Mouse (Mus musculus): ENCODE measurements around the gene Rbmxl2.

The Rbmxl2 gene

GRCm38 (mm10) chr7:107209204-107209860 is at the start of gene Rbmxl2:
Gene Rbmxl2 (plus strand): TSS chr7:107209445.
- DNase-seq (ENCODE audit: low spot score): no peak

GRCm38 (mm10) chr7:107166690-107167089 is 42.6 kb upstream of the Rbmxl2 start, which contains the start of gene Nlrp14:
Gene Nlrp14 (plus strand): TSS chr7:107166990.
- DNase-seq (ENCODE audit: low spot score): no peak

- no peak for DNase-seq (ENCODE audit: low spot score)
These were observed 28.8 kb upstream of the Rbmxl2 start for GRCm38 (mm10) chr7:107180406-107180805.

DNA sequence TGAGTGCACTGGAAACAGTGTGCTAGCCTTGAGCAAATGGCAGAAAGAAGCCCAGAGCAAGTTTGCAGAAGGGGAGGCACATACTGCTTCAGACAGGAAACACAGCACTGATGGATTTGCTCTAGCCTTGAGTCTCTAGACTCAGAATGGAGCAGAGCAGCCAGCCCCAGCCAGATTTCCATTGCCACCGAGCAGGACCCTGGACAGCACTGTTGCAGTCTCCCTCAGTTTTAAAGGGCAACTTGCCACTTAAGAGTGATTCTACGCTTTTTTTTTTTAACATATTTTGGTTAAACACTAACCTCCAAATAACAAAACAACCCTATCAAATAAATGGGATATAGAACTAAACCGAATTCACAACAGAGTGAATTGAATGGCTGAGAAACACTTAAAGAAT is 7.4 kb upstream of the Rbmxl2 start:
- DNase-seq (ENCODE audit: low spot score): no peak

- no peak for DNase-seq (ENCODE audit: low spot score)
These were observed 1.4 kb upstream of the Rbmxl2 start for GRCm38 (mm10) chr7:107207843-107208242.

DNA sequence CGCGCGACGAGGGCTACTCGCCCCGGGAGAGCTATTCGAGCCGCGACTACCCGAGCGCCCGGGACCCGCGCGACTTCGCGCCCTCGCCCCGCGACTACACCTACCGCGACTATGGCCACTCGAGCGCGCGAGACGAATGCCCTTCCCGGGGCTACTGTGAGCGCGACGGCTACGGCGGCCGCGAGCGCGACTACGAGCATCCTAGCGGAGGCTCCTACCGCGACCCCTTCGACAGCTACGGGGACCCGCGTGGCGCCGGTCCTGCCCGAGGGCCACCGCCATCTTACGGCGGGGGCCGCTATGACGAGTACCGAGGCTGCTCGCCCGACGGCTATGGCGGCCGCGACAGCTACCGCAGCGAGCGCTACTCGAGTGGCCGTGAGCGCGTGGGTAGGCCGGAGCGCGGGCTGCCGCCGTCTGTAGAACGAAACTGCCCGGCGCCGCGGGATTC is 906 bp downstream of the Rbmxl2 start:
- no peak for DNase-seq (ENCODE audit: low spot score)

DNA sequence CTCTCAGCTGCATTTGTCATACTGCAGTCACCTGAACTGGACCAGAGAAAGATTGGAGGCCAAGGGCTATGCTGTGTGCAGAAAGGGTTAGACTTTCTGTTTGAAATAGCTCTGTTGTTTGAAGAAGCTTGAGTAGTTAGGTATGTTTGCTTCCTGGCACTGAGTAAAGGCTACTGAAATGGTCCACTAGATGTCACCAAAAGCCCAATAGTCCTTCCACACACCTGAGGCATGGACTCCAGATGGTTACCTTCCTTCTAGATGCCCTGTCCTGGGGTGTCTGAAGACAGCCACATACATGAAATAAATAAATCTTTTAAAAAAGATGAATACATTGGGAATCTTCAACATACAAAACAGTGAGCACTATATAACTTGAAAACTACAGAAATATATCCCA is 6.5 kb downstream of the Rbmxl2 start:
- no peak for DNase-seq (ENCODE audit: low spot score)

DNA sequence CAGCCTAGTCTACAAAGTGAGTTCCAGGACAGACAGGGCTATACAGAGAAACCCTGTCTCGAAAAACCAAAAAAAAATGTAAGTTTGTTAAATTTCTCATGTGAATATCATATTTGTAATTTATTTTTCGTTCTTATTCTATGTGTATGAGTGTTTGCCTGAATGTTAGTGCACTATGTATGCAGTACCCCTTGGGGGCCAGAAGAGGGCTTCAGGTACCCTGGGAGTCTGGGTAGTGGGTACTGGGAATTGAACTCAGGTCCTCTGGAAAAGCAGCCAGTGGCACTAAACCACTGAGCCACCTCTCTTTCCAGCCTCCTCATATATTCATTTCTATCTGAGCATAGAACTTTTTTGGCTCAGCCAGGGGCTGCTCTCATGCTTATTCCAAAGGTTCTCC is 7.6 kb downstream of the Rbmxl2 start:
- DNase-seq (ENCODE audit: low spot score): no peak

- DNase-seq (ENCODE audit: low spot score): no peak
These were observed 27.6 kb downstream of the Rbmxl2 start for GRCm38 (mm10) chr7:107236854-107237253.

- no peak for DNase-seq (ENCODE audit: low spot score)
These were observed 28.3 kb downstream of the Rbmxl2 start for GRCm38 (mm10) chr7:107237498-107237897.

DNA sequence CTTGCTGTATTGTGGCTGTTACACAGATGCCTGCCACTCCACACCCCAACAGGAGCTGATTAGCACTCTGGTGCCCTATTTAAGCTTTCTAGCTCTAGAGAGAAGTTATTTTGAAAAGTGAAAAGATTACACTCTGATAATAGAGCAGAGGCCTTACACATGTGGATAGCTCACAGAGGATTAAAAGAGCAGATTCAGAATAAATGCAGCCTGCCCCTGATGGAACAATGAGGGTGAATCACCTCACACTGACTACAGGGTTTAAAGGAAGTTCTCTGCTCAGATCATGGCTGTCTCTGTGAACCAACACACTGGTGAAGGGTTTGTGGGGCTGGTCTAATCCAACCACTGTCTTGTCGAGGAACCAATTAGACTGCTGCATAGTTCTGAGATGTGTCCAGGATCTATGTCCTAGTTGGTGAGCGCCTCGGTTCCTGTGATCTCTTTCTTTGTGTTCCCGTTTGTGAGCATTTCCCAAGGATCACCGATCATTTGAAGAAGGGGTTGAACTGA is 32.2 kb downstream of the Rbmxl2 start:
- DNase-seq (ENCODE audit: low spot score): no peak

DNA sequence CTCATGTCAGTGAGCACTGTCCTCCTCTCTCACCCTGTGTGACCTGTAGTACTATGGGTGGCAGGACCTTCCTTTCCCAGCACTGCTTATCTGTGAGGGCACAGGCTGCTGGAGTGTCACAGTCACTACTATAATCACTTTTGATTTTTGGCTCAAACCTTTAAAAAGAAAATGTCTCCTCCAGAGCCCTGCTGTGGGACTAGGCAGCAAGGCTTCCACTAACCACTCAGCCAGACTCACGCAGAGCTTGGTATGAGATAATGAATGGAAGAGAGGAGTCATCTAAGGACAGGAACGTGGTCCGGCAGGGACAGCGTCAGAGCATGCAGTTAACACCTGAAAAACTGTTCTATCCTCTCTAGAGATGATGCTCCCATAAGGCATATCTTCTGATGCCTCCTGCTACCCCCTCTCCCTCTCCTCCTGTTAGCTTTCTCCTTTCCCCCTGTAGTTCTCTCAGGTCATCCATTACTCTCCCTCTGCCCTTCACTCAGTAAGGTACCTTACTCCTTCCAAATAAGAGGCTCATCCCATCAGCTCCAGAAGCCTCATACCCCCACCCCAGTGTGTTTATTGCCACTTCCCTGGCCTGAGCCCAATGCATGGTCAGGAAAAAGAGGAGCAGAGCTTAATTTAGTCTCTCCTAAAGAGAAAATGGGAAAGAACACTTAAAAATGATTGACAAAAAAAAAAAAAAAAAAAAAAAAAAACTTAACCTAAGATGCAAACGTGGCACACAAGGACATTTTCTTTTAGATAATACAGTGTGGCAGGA is 41.2 kb downstream of the Rbmxl2 start:
- DNase-seq (ENCODE audit: low spot score): no peak

- no peak for DNase-seq (ENCODE audit: low spot score)
These were observed 44.1 kb downstream of the Rbmxl2 start for GRCm38 (mm10) chr7:107253355-107253754.

DNA sequence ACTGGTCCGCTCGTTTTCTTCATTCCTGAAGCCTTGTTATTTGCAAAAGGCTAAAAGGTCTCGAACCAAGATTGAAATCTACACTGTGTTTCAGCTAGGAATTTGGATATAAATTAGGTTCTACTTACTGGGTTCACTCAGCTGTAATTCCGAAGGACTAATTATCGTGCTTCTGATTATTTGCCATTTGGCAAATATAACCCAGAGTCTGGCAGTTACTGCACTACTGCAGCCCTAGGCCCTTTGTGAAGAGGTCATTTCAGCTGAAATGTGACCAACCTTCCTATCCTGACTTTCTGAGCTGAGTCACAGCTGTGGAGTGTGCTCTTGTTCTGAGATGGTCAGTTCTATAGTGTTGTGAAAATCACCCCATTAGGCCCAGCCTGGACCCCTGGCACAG is 50.7 kb downstream of the Rbmxl2 start:
- DNase-seq (ENCODE audit: low spot score): no peak

All from urinary bladder, postnatal 10 days (tissue).